Comparison of ENCODE assay signal across 12 mouse cellular contexts in the genomic region with DNA sequence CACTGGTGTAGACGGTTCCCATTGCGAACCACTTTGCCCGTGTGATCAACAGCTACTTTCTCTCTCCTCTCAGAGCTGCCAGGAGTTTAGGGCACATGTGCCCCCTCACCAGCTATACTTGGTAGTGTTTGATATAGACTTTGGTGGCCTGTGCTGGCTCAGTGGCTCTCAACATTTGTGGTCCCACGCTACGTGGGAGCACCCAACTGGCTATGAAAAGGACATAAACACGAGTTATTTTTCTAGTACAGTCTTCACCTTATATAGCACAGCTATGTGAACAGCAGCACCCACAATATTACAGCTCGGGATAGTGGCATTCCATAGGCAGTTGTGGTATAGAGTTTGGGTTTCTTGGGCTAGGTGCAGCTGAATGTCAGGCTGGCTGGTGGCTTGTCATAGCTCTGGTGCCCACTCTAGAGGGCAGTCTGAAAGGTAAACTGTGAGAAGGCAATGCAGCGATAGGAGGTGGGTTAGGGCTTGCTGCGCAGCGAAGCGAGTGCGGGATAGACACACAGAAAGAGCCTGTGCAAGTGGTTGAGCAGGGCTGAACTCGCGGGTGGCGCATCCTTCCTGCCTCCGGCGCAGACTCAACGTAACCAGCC. TPM values are rescaled to one million over a fixed set of nuclear protein-coding genes. Genes with fewer than 3 reads are reported as not detected.
DNase-seq lines count a peak whose midpoint lies in the region; ATAC-seq and TF ChIP-seq lines count a peak whose summit lies in the region.
"Had no signal": no experiment of that assay in that cellular context is flagged by ENCODE, and none has a peak within 500 bp of the region (broad histone marks: within the 10 kb centered on the region; RNA-seq: fewer than 3 reads in every experiment).

No protein-coding gene starts in this region.

- TF ChIP-seq CTCF in heart, adult 2 months (IDR thresholded peaks at IDR 0.05): no peak

- no peak for TF ChIP-seq EP300 in heart, adult 2 months (IDR thresholded peaks at IDR 0.05; ENCODE audit: insufficient read depth, low read depth, low read length)

- no peak for DNase-seq in heart, adult 2 months
- DNase-seq in cerebellum, adult 9-10 months: no peak
- no peak for DNase-seq in thymus, postnatal 25 days
- DNase-seq in thymus, postnatal 36 days: no peak
- DNase-seq: cerebellum, adult 11 months; kidney, adult 11 months had no signal

- intact Hi-C loops in heart, adult 2 months (cut with DNase I): no loop called here

- WGBS in heart, embryonic 16.5 days: 22% methylated on average over 18 of the region's 18 CpGs
- 43% methylated on average over 18 of the region's 18 CpGs for WGBS in heart, adult 2 months
- WGBS in hindbrain, embryonic 12.5 days: 13% methylated on average over 18 of the region's 18 CpGs
- WGBS in midbrain, embryonic 12.5 days: 16% methylated on average over 18 of the region's 18 CpGs

- no peak overlapping the region for H3K27ac ChIP-seq in heart, embryonic 16.5 days (ENCODE audit: low read length)
- H3K27ac ChIP-seq in heart, adult 2 months: no peak overlapping the region
- H3K27ac ChIP-seq in hindbrain, embryonic 12.5 days: no peak overlapping the region
- H3K27ac ChIP-seq in midbrain, embryonic 12.5 days (replicated peaks): no peak overlapping the region; the same call in 1 of the 2 replicates

- ATAC-seq in heart, embryonic 16.5 days (replicated peaks; ENCODE audit: extremely low read depth, insufficient read depth, low FRiP score): no peak
- 0 out of 2 replicates have a peak, but pooled peaks have one; percentile 12 for ATAC-seq in common myeloid progenitor, adult 5-6 weeks (replicated peaks; ENCODE audit: low read depth, poor library complexity, severe bottlenecking)
- ATAC-seq in hindbrain, embryonic 12.5 days (ENCODE audit: low FRiP score): no peak
- no peak for ATAC-seq in midbrain, embryonic 12.5 days (ENCODE audit: low FRiP score, low read depth)
- ATAC-seq: lung, postnatal 0 days had no signal

- no peaks in the 10 kb centered on the region for H3K9me3 ChIP-seq in heart, embryonic 16.5 days (replicated peaks; ENCODE audit: control insufficient read depth, low read length)
- no peaks in the 10 kb centered on the region for H3K9me3 ChIP-seq in hindbrain, embryonic 12.5 days (replicated peaks)
- H3K9me3 ChIP-seq in midbrain, embryonic 12.5 days: no peaks in the 10 kb centered on the region

- H3K27me3 ChIP-seq in heart, embryonic 16.5 days (ENCODE audit: control insufficient read depth, insufficient read depth, low read length): peaks cover 40% of the 10 kb centered on the region
- H3K27me3 ChIP-seq in heart, adult 2 months (ENCODE audit: control insufficient read depth, insufficient read depth, low read length): peaks cover 6% of the 10 kb centered on the region; the same call in 1 of the 2 replicates
- peaks cover 45% of the 10 kb centered on the region for H3K27me3 ChIP-seq in hindbrain, embryonic 12.5 days
- H3K27me3 ChIP-seq in midbrain, embryonic 12.5 days: peaks cover 39% of the 10 kb centered on the region

- peaks cover 2% of the 10 kb centered on the region for H3K4me1 ChIP-seq in heart, embryonic 16.5 days (ENCODE audit: control insufficient read depth, insufficient read depth, low read length)
- no peaks in the 10 kb centered on the region for H3K4me1 ChIP-seq in heart, adult 2 months (ENCODE audit: control insufficient read depth, insufficient read depth, low read length)
- peaks cover 65% of the 10 kb centered on the region for H3K4me1 ChIP-seq in hindbrain, embryonic 12.5 days
- peaks cover 69% of the 10 kb centered on the region for H3K4me1 ChIP-seq in midbrain, embryonic 12.5 days

- peak overlapping the region; percentile 31 for H3K4me3 ChIP-seq in heart, embryonic 16.5 days (ENCODE audit: low read length)
- H3K4me3 ChIP-seq in heart, adult 2 months: no peak overlapping the region
- peak overlapping the region; percentile 14; the same call in 1 of the 2 replicates for H3K4me3 ChIP-seq in hindbrain, embryonic 12.5 days
- H3K4me3 ChIP-seq in midbrain, embryonic 12.5 days: no peak overlapping the region

- TF ChIP-seq POLR2A in heart, adult 2 months (IDR thresholded peaks at IDR 0.05; ENCODE audit: insufficient read depth, low read depth, low read length): no peak

- no peaks in the 10 kb centered on the region for H3K79me2 ChIP-seq in heart, adult 2 months (replicated peaks; ENCODE audit: control insufficient read depth, insufficient read depth, low read length)

- no peaks in the 10 kb centered on the region for H3K36me3 ChIP-seq in heart, embryonic 16.5 days (ENCODE audit: control insufficient read depth, insufficient read depth)
- no peaks in the 10 kb centered on the region for H3K36me3 ChIP-seq in heart, adult 2 months (ENCODE audit: control insufficient read depth, insufficient read depth, low read length)
- H3K36me3 ChIP-seq in hindbrain, embryonic 12.5 days: no peaks in the 10 kb centered on the region
- no peaks in the 10 kb centered on the region for H3K36me3 ChIP-seq in midbrain, embryonic 12.5 days

- H3K4me2 ChIP-seq in heart, embryonic 16.5 days (ENCODE audit: low read depth, low read length): peak overlapping the region; percentile 48
- H3K4me2 ChIP-seq in hindbrain, embryonic 12.5 days (replicated peaks): peak overlapping the region; percentile 39
- peak overlapping the region; percentile 32 for H3K4me2 ChIP-seq in midbrain, embryonic 12.5 days (replicated peaks)

- H3K9ac ChIP-seq in heart, embryonic 16.5 days (ENCODE audit: low read length): no peak overlapping the region
- H3K9ac ChIP-seq in heart, adult 2 months (ENCODE audit: low read depth, low read length): no peak overlapping the region
- 0 out of 2 replicates have a peak overlapping the region, but pooled peaks have one; percentile 38 for H3K9ac ChIP-seq in hindbrain, embryonic 12.5 days
- 0 out of 2 replicates have a peak overlapping the region, but pooled peaks have one; percentile 2 for H3K9ac ChIP-seq in midbrain, embryonic 12.5 days (replicated peaks)

RNA-seq across cellular contexts. Expression of gene Hhipl1, which starts 11.9 kb away (rescaled TPM):
- 0.84 and 0.95 TPM in 2 replicates for polyA plus RNA-seq in heart, embryonic 16.5 days (2015; fragmentation: Nextera tagmentation; extraction: Ambion mirVana)
- 1 to 10 TPM; 1.2 to 1.5 TPM for total RNA-seq in heart, adult 2 months (2021)
- polyA plus RNA-seq in heart, adult 2 months (2012; rRNA removed): 1.6 and 1.8 TPM in 2 replicates
- total RNA-seq in common myeloid progenitor, adult 5-6 weeks (2017): not detected in 2 replicates
- 2.4 and 2.7 TPM in 2 replicates for polyA plus RNA-seq in hindbrain, embryonic 12.5 days (2016; fragmentation: Nextera tagmentation; extraction: Ambion mirVana)
- polyA plus RNA-seq in midbrain, embryonic 12.5 days (2016; fragmentation: Nextera tagmentation; extraction: Ambion mirVana): 5.0 and 6.2 TPM in 2 replicates
- total RNA-seq: neutrophil, adult 5-6 weeks had no signal

RNA-seq across cellular contexts. Expression of gene Cyp46a1, which starts 16.3 kb away (rescaled TPM):
- polyA plus RNA-seq in heart, embryonic 16.5 days (2015; fragmentation: Nextera tagmentation; extraction: Ambion mirVana): 4.9 TPM in 2 replicates
- under 1 TPM; 0.41 to 0.47 TPM for total RNA-seq in heart, adult 2 months (2021)
- 1.3 and 1.8 TPM in 2 replicates for polyA plus RNA-seq in heart, adult 2 months (2012; rRNA removed)
- total RNA-seq in common myeloid progenitor, adult 5-6 weeks (2017): not detected in 2 replicates
- polyA plus RNA-seq in hindbrain, embryonic 12.5 days (2016; fragmentation: Nextera tagmentation; extraction: Ambion mirVana): 14.2 and 15.6 TPM in 2 replicates
- polyA plus RNA-seq in midbrain, embryonic 12.5 days (2016; fragmentation: Nextera tagmentation; extraction: Ambion mirVana): 21.8 and 24.1 TPM in 2 replicates
- total RNA-seq: neutrophil, adult 5-6 weeks had no signal

RNA-seq across cellular contexts. Expression of gene Ccdc85c, which starts 42.7 kb away (rescaled TPM):
- 4.2 and 4.6 TPM in 2 replicates for polyA plus RNA-seq in heart, embryonic 16.5 days (2015; fragmentation: Nextera tagmentation; extraction: Ambion mirVana)
- 10 to 100 TPM; 39.2 to 43.9 TPM for total RNA-seq in heart, adult 2 months (2021)
- 27.1 and 29.3 TPM in 2 replicates for polyA plus RNA-seq in heart, adult 2 months (2012; rRNA removed)
- total RNA-seq in common myeloid progenitor, adult 5-6 weeks (2017): 0.82 and 2.4 TPM in 2 replicates
- 15.2 and 16.3 TPM in 2 replicates for polyA plus RNA-seq in hindbrain, embryonic 12.5 days (2016; fragmentation: Nextera tagmentation; extraction: Ambion mirVana)
- polyA plus RNA-seq in midbrain, embryonic 12.5 days (2016; fragmentation: Nextera tagmentation; extraction: Ambion mirVana): 17.0 and 21.6 TPM in 2 replicates

RNA-seq across cellular contexts. Expression of gene Eml1, which starts 52.8 kb away (rescaled TPM):
- polyA plus RNA-seq in heart, embryonic 16.5 days (2015; fragmentation: Nextera tagmentation; extraction: Ambion mirVana): 84.9 and 87.0 TPM in 2 replicates
- total RNA-seq in heart, adult 2 months (2021): 10 to 100 TPM; 73.5 to 84.7 TPM
- polyA plus RNA-seq in heart, adult 2 months (2012; rRNA removed): 68.7 and 112 TPM in 2 replicates
- total RNA-seq in common myeloid progenitor, adult 5-6 weeks (2017): not detected in 2 replicates
- polyA plus RNA-seq in hindbrain, embryonic 12.5 days (2016; fragmentation: Nextera tagmentation; extraction: Ambion mirVana): 71.8 and 73.0 TPM in 2 replicates
- 89.4 and 93.0 TPM in 2 replicates for polyA plus RNA-seq in midbrain, embryonic 12.5 days (2016; fragmentation: Nextera tagmentation; extraction: Ambion mirVana)

Comparison
In these comparisons a context has a peak if more than half of its experiments do, and no peak if none do; other contexts are left out.
1. H3K4me3 ChIP-seq: peak in heart, embryonic 16.5 days (single experiment) and hindbrain, embryonic 12.5 days (single experiment); none in heart, adult 2 months (single experiment) and midbrain, embryonic 12.5 days (single experiment).
2. H3K9ac ChIP-seq: peak in hindbrain, embryonic 12.5 days (single experiment) and midbrain, embryonic 12.5 days (single experiment); none in heart, embryonic 16.5 days (single experiment) and heart, adult 2 months (single experiment).
3. Peak in every context shown above with its lines, with median percentiles within 50 percentile points of each other: H3K4me2 ChIP-seq.